Mouse (Mus musculus) megakaryocyte, adult 5-6 weeks (primary cell): ENCODE results near the gene Kcnt2. TPM values are rescaled to one million over a fixed set of nuclear protein-coding genes. Genes with fewer than 3 reads are reported as not detected.

ENCODE experiments used
- total RNA-seq, 2 experiments: library from RNA; stranded (forward) in 1 of 2; stranded (reverse) in 1 of 2; fragments of 153-499, 151-499 nt in 1 of 2; fragments of 221-1000, 200-1000 nt in 1 of 2; gene quantifications; 2 replicates each; pipeline versions ENCODE4 v1.2.3 to v1.2.4; 2015 to 2017

Gene Kcnt2
- total RNA-seq, 2 experiments from 2014 or later = not detected

Other genes starting within 250 kb of the Kcnt2 start
- gene Cfh, start 62.4 kb upstream of the Kcnt2 start, total RNA-seq (2015) = 44.5 and 48.6 TPM in 2 replicates
- 34.6 and 35.9 TPM in 2 replicates for gene Cfh, start 62.4 kb upstream of the Kcnt2 start, total RNA-seq (2017)